ENCODE assay signal across 7 mouse cellular contexts in genomic region chr2:167155541-167155973, GRCm38 (mm10). TPM values are rescaled to one million over a fixed set of nuclear protein-coding genes. Genes with fewer than 3 reads are reported as not detected.
DNase-seq lines count a peak whose midpoint lies in the region; ATAC-seq and TF ChIP-seq lines count a peak whose summit lies in the region.

No protein-coding gene starts in this region.

- WGBS in lung, embryonic 14.5 days, result 48% methylated on average over 4 of the region's 4 CpGs
- WGBS in forebrain, embryonic 14.5 days, result 35% methylated on average over 4 of the region's 4 CpGs
- WGBS in cerebellum, adult 2 months, result 27% methylated on average over 4 of the region's 4 CpGs

- H3K9ac ChIP-seq in lung, embryonic 14.5 days, result no peak overlapping the region
- peak overlapping the region; percentile 13 for H3K9ac ChIP-seq in forebrain, embryonic 14.5 days (ENCODE audit: low read length)

- no peak overlapping the region for H3K4me2 ChIP-seq in lung, embryonic 14.5 days
- H3K4me2 ChIP-seq in forebrain, embryonic 14.5 days (ENCODE audit: low read length), result no peak overlapping the region

- H3K4me1 ChIP-seq in lung, embryonic 14.5 days (ENCODE audit: insufficient read depth), result no peaks in the 10 kb centered on the region
- peaks cover 16% of the 10 kb centered on the region for H3K4me1 ChIP-seq in forebrain, embryonic 14.5 days (ENCODE audit: control insufficient read depth, insufficient read depth, low read length)
- H3K4me1 ChIP-seq in cerebellum, adult 2 months (ENCODE audit: control insufficient read depth, insufficient read depth, low read length), result no peaks in the 10 kb centered on the region; the same call in 1 of the 2 replicates

- H3K36me3 ChIP-seq in lung, embryonic 14.5 days (ENCODE audit: insufficient read depth), result no peaks in the 10 kb centered on the region
- no peaks in the 10 kb centered on the region for H3K36me3 ChIP-seq in forebrain, embryonic 14.5 days (ENCODE audit: control insufficient read depth, insufficient read depth, low read length)

- DNase-seq in lung, embryonic 14.5 days, result peak; percentile 17
- DNase-seq in lung, postnatal 14 days, result no peak
- peak; percentile 37 for DNase-seq in forebrain, embryonic 14.5 days (ENCODE audit: low spot score)
- peak; percentile 52 to 80 for DNase-seq in left cerebral cortex, adult 2 months (ENCODE audit: extremely low spot score in 1 of 2, low spot score in 2 of 2)
- peak; percentile 51 for DNase-seq in right cerebral cortex, postnatal 4 days
- no peak for DNase-seq in cerebellum, adult 2 months
- DNase-seq in kidney, adult 18-20 months, result no peak

- peak; percentile 44; the same call in 1 of the 2 replicates for ATAC-seq in lung, embryonic 14.5 days (ENCODE audit: insufficient read depth)
- ATAC-seq in forebrain, embryonic 14.5 days, result peak; percentile 26

- intact Hi-C loops in left cerebral cortex, adult 2 months (cut with DNase I), result no loop called here

- H3K9me3 ChIP-seq in lung, embryonic 14.5 days (ENCODE audit: low read depth, low read length), result no peaks in the 10 kb centered on the region
- H3K9me3 ChIP-seq in forebrain, embryonic 14.5 days (replicated peaks; ENCODE audit: control insufficient read depth, low read length), result no peaks in the 10 kb centered on the region; the same call in 1 of the 2 replicates

- no peak overlapping the region for H3K4me3 ChIP-seq in lung, embryonic 14.5 days (ENCODE audit: low read depth, low read length)
- H3K4me3 ChIP-seq in forebrain, embryonic 14.5 days (ENCODE audit: low read depth, low read length), result no peak overlapping the region
- no peak overlapping the region for H3K4me3 ChIP-seq in left cerebral cortex, adult 2 months
- H3K4me3 ChIP-seq in cerebellum, adult 2 months (replicated peaks; ENCODE audit: insufficient read depth, low read depth, low read length), result no peak overlapping the region

- TF ChIP-seq CTCF in lung, embryonic 14.5 days (IDR thresholded peaks at IDR 0.05; ENCODE audit: low read depth), result no peak
- no peak for TF ChIP-seq CTCF in left cerebral cortex, adult 2 months (IDR thresholded peaks at IDR 0.05)
- TF ChIP-seq CTCF in cerebellum, adult 2 months (IDR thresholded peaks at IDR 0.05; ENCODE audit: borderline replicate concordance, insufficient read depth, low read depth, low read length), result no peak

- H3K27me3 ChIP-seq in lung, embryonic 14.5 days (ENCODE audit: insufficient read depth, low read length), result no peaks in the 10 kb centered on the region
- no peaks in the 10 kb centered on the region for H3K27me3 ChIP-seq in forebrain, embryonic 14.5 days (replicated peaks; ENCODE audit: control insufficient read depth, insufficient read depth, low read length)
- no peaks in the 10 kb centered on the region for H3K27me3 ChIP-seq in cerebellum, adult 2 months (ENCODE audit: control insufficient read depth, insufficient read depth, low read length)

- TF ChIP-seq POLR2A in cerebellum, adult 2 months (IDR thresholded peaks at IDR 0.05; ENCODE audit: borderline replicate concordance, insufficient read depth, low read length), result no peak

- H3K27ac ChIP-seq in lung, embryonic 14.5 days (ENCODE audit: low read depth), result 0 out of 2 replicates have a peak overlapping the region, but pooled peaks have one; percentile 28
- no peak overlapping the region; the same call in 1 of the 2 replicates for H3K27ac ChIP-seq in forebrain, embryonic 14.5 days (ENCODE audit: low read depth, low read length)
- H3K27ac ChIP-seq in left cerebral cortex, adult 2 months, result peak overlapping the region; percentile 89
- no peak overlapping the region for H3K27ac ChIP-seq in cerebellum, adult 2 months (ENCODE audit: insufficient read depth, low read length)

RNA-seq across cellular contexts. Expression of gene Kcnb1, which starts 34.4 kb away (rescaled TPM):
- polyA plus RNA-seq in lung, embryonic 14.5 days (2014; fragmentation: Nextera tagmentation; extraction: Ambion mirVana), result 0.37 and 0.42 TPM in 2 replicates
- 1.6 and 2.1 TPM in 2 replicates for polyA plus RNA-seq in forebrain, embryonic 14.5 days (2014; fragmentation: Nextera tagmentation; extraction: Ambion mirVana)
- total RNA-seq in left cerebral cortex, adult 2 months (2021), result 100 to 1,000 TPM; 230 to 237 TPM
- 7.8 and 9.2 TPM in 2 replicates for polyA plus RNA-seq in cerebellum, adult 2 months (2012; rRNA removed)

Comparison
In these comparisons a context has a peak if more than half of its experiments do, and no peak if none do; other contexts are left out.
1. DNase-seq: peak in lung, embryonic 14.5 days (single experiment), forebrain, embryonic 14.5 days (single experiment), left cerebral cortex, adult 2 months (2 of 2) and right cerebral cortex, postnatal 4 days (single experiment); none in lung, postnatal 14 days (single experiment), cerebellum, adult 2 months (0 of 2) and kidney, adult 18-20 months (single experiment).
2. H3K27ac ChIP-seq: peak in lung, embryonic 14.5 days (single experiment) and left cerebral cortex, adult 2 months (single experiment); none in forebrain, embryonic 14.5 days (single experiment) and cerebellum, adult 2 months (single experiment).